Mouse (Mus musculus) layer of hippocampus, adult 8-10 months (tissue): ENCODE results near the gene Pepd. TPM values are rescaled to one million over a fixed set of nuclear protein-coding genes. Genes with fewer than 3 reads are reported as not detected.
"Not testable (repeated sequence)": the region's sequence is repeated elsewhere in the genome, so short reads cannot be mapped to it uniquely, and the experiment has no call there.

Experiments used
- DNase-seq, 2 experiments: peaks; one replicate each; pipeline ENCODE4 v3.0.0; 2022; ENCODE audit warnings: low spot score in 2 of 2
- total RNA-seq, 4 experiments: library from RNA; stranded (reverse); gene quantifications; 2 replicates each; pipeline ENCODE4 v1.2.4; 2022

Pepd gene
- total RNA-seq, 4 experiments from 2014 or later: 31.5 to 40.8 (median 37.0) TPM

GRCm38 (mm10) chr7:34982372-34982771 lies 70.2 kb downstream of the Pepd start:
- DNase-seq: not testable (repeated sequence)

DNA sequence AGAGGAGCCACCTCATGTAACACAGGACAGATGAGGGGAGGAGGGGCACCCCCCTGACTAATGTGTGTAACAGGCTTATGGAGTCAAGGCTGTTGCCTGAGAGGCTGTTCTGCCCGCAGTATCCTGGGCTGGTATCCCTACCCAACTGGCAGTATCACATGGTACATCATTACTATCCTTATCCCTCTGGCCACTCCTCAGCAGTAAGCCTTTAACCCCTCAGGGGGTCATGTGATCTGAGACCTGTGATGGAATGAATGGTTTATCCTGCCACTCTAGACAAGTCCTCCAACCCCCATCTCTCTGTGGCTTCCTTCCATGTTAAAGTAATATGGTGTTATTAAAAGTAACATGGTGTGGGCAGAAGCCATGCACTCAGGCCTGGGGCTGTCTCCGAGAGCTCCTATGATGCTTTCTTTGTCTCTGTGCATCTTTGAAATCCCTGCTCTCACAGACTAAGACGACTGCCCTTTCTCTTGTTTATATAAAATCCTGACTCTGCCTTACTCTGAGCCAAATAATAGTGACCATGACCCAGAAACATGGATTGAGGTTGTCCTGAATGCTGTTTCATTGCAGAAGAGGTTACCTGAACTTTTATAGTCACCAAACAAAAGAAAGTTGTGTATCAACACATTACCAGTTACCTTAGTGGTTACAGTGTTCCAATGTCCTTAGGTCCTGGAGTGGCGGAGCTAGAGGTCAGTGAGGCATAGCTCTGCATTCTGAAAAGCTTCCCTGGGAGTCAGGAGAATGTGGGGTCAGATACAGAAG lies 71.7 kb downstream of the Pepd start:
- no peak for DNase-seq

DNA sequence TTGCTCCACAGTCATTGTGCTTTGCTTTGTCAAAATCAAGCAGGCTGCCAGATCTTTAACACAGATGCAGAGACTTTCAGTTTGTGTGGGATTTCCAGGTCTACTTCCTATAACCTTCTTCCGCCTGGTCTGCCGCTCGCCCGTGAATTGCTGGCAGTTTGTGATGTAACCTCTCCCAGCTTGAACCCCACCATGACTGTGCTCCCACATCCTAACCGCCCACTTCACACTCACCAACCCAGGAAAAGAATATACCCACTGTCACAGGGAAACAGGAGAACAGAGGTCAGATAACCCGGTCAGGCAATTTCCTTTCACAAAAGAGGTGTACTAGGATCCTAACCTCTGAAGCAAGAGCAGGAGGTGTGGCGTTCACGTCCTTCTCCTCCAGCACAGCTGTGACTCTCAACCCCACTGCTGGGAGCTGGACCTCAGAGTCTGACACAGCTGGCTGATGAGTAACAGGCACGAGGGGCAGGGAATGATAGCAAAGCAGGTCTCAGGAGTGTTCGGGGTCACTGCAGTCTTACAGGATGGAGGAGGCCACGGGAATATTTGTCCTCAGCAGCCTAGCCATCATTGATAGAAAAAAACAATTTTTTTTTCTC lies 72.5 kb downstream of the Pepd start:
- DNase-seq: no peak

- no peak for DNase-seq
Measured at GRCm38 (mm10) chr7:34985216-34985615, 73.0 kb downstream of the Pepd start.

- DNase-seq: no peak
Measured at GRCm38 (mm10) chr7:34985646-34986045, 73.5 kb downstream of the Pepd start.

- DNase-seq: no peak
Measured at GRCm38 (mm10) chr7:34986575-34987150, 74.5 kb downstream of the Pepd start.

DNA sequence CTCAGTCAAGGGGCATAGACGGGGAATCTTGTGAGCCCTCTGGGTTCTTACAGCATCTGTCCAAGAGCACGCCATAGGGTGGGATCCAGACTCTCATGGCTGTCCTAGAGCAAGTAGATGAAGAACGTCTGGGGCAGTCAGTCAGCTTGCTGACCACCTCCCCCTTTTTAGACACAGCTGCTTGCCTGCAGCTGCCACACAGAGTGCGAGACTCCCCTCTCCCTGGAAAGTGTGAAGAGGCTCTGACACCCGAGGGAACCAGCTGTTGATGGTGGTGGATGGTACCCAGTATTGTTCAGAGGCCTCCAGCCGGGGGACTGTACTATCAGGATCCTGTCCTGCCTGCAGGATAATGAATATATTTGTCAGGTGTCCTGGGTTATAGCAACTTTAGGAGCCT lies 75.1 kb downstream of the Pepd start:
- DNase-seq: no peak

- DNase-seq: no peak
Measured at GRCm38 (mm10) chr7:34988488-34988887, 76.3 kb downstream of the Pepd start.

DNA sequence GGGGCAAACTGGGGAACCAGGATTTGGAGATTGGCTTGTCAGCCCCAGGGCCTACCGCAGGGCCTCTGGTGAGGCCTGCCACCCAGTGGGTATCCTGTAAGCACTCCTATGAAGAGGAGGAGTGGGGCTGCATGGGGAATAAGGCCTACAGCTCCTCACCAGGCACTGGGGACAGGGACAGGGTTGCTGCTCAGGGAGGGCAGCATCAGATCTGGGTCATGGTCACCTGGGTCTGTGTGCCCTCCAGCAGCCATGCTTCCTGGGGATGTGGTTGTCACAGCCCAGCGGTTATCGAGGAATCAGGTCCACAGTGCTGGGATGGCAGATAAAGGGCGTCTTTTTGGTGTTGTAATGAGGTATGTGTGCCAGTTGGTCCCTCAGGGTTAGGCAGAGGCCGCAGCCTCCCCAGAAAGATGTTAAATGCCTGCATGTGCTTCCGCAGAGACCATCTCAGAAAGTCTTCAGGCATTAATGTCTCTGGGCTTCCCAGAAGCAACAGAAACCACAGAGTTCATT lies 79.6 kb downstream of the Pepd start:
- DNase-seq: no peak

DNA sequence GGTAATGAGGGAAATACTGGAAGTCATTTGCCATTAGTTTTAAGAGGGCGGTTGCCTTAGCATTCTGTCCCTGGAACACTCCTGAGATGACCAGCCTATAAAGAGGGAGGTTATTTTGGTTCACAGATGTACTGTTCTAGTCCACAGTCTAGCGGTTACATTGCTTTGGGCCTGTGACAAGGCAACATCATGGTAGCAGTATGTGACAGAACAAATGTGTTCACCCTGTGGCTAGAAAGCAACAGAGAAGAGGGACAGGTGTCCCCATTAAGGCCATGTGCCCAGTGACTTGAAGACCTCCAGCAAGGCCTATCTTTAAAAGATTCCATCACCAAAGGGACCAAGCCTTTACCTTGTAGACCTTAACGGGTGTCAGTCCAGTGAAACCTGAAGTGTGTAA lies 80.6 kb downstream of the Pepd start:
- no peak for DNase-seq

DNA sequence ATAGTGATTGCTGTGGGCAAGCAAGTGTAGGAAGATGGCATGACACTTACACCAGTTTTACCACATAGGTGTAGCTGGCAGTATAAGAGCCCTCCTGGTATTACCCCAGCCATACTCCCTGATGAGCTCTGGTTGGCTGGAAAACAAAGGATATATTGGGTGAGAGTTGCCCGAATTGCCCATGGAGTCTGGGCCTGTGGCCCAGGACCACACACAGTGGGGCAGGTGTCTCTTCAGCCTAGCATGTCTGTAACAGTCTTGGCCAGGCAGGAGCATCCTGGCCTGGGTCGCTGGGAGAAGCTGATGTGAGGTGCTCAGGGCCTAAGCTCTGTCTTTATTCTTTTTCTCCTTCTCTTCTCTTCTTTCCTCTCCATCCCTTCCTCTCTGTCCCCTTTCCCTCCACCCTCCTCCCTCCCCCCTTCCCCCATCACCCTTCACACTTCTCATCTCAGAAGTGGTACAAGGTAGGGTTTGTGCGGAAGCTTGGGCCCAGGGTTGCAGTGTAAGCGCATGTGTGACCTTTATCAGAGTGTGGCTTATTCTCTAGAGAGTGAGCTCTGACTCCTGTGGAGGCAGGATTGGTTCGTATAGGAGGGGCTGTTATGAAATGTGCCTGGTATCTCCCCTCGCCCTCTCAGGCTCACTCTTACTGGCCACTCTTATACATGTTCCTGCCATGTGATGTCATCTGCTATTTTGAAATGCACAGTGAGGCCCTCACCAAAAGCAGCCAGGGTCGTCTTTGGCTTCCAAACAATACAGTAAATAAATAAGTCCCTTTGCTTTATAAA lies 83.9 kb downstream of the Pepd start:
- no peak for DNase-seq

GRCm38 (mm10) chr7:35000839-35001238 lies 88.7 kb downstream of the Pepd start:
- DNase-seq: peak in 1 of 2 experiments; percentile 38

- DNase-seq: no peak
Measured at GRCm38 (mm10) chr7:35003171-35003737, 91.1 kb downstream of the Pepd start.

- DNase-seq: no peak
Measured at GRCm38 (mm10) chr7:35006661-35007060, 94.5 kb downstream of the Pepd start.

DNA sequence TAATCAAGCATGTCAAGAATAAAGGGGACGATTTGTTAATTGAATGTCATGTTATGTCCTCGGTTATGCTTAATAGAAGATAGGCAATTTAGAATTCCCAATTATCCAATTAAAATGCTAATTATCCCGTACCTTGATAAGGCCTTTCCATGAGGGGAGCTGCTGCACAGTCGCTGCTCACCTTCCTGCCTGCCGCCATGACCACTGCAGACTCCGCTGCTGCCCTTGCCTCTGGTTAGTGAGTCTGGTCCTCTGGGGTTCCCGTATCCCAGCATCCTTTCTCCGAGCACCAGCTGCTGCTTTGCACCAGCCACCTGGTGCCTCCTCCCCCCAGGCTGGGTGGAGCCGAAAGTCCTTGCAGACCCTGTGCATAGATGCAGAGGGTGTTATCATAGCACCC lies 101.0 kb downstream of the Pepd start:
- DNase-seq: no peak

DNA sequence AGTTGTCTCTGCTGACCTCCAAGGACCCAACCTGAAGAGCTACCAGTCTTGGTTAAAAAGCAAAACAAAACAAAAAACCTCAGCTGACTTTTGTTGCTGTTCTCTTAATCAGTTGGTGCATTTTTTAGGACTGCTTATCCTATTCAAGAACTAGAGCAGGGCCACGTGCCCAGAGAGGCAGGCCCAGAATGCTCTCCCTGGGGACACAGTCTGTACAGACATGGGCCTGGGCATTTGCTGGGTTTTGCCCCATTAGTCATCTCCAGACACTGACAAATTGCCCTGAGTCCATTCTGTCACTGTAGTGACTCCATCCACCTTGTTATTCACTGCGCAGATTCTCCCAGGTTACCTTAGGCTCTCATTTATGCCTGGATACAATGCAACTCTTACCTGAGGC lies 103.1 kb downstream of the Pepd start:
- no peak for DNase-seq

DNA sequence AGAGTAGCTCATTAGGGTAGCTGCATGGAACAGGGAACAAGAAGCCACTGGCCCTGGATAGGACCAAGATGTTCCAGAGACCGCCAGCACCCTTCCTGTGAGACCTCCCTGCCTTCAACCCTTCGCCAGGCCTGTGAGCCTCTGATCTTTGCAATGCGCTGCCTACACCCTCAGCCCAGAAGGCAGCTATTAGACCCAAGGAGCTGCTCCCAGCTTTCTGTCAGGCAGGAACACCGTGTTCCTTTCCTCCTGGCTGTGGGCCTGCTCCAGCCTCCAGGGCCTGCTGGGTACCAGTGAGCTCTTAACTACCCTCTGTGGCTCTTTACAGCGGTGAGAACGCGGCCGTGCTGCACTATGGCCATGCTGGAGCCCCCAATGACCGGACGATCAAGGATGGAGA lies 109.2 kb downstream of the Pepd start:
- no peak for DNase-seq

GRCm38 (mm10) chr7:35023251-35023650 lies 111.1 kb downstream of the Pepd start:
- no peak for DNase-seq

- DNase-seq: no peak
Measured at GRCm38 (mm10) chr7:35024426-35024825, 112.2 kb downstream of the Pepd start.

GRCm38 (mm10) chr7:35025409-35026275 lies 113.5 kb downstream of the Pepd start:
- DNase-seq: peak; percentile 69 to 86
